Mouse (Mus musculus): Measurements from ENCODE around the gene Fam71e2.

Fam71e2 gene

GRCm38 (mm10) chr7:4739041-4739543, 32.0 kb downstream of the Fam71e2 start:
- DNase-seq = no peak

- no peak for DNase-seq
Observed at GRCm38 (mm10) chr7:4732968-4733392, 38.1 kb downstream of the Fam71e2 start.

DNA sequence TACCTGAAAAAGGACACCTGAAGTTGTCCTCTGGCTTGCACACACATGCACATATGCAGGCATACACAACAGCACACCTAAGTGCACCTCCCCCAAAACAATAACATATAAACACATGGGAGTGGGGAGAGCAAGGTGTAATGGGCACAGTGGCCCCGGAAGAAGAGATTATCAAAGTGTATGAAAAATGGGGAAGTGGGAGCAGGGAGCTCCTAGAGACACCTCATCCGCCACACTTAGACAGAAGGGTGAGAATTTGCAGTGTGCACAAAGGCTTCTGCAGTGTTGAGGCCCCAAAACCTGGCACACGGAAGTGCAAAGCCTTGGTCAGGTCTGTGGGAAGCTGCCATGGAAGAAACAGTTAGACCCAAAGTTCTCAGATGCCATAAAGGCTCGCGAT, 40.0 kb downstream of the Fam71e2 start:
- DNase-seq = no peak

DNA sequence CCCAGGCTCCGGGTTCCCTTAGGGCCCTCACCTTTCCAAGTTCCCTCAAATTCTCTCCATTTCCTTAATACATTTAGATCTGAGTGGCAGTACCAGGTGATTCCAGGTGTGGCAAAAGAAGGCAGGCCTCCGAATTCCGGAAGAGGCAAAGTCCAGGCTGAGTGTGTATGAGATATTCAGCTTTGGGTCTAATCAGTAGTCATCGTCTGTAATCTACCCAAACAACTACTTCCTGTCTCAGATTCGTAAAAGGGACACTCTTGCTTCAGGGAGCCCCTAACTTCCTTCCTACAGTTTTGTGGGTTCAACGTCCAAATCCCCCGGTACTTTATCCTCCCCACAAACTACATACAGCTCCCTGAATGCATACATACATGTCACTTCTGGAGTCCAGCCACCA, 45.9 kb downstream of the Fam71e2 start, which contains the start of gene Tmem150b:
Tmem150b (minus strand) TSS at position 81 of the 400 bp plus-strand sequence.
- no peak for DNase-seq

GRCm38 (mm10) chr7:4724359-4724758, 46.7 kb downstream of the Fam71e2 start:
- no peak for DNase-seq

GRCm38 (mm10) chr7:4723508-4723907, 47.6 kb downstream of the Fam71e2 start:
- peak; percentile 36 for DNase-seq

- DNase-seq = no peak
Observed at GRCm38 (mm10) chr7:4719276-4719675, 51.8 kb downstream of the Fam71e2 start.

GRCm38 (mm10) chr7:4716955-4717354, 54.1 kb downstream of the Fam71e2 start:
- no peak for DNase-seq

DNA sequence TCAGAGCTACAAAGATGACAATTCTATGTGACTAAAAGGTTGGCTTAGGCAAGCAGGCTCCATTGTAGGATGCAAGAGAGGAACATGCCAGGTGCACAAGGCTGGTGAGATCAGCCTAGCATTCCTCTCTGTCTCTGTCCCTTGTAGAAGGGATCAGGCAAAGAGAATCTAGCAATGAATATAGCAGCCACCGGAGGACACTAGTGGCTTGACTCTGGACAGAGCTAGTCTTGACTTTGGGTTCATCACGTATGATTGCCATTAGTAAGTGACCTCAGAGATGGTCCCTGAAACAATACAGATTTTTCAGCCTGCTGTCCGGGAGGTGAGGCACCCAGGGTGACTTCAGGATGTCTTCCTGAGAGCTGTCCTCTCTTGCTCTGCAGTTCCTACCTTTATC, 58.5 kb downstream of the Fam71e2 start:
- no peak for DNase-seq

GRCm38 (mm10) chr7:4705098-4705497, 66.0 kb downstream of the Fam71e2 start:
- peak; percentile 51 for DNase-seq
